Mouse (Mus musculus) hindbrain, embryonic 10.5 days (tissue): ENCODE measurements around the gene Vpreb1. TPM values are rescaled to one million over a fixed set of nuclear protein-coding genes. Genes with fewer than 3 reads are reported as not detected.
A peak's percentile ranks its signal among the peaks of the same experiment; 100 is the strongest.

Experiments used
- DNase-seq: peaks from one replicate; pipeline ENCODE4 v3.0.0-alpha.2; 2017; ENCODE audit warnings: low spot score
- H3K27ac ChIP-seq: fragments of 300-500 bp; sonication (generic); 2 replicates; pipeline ENCODE4 v1.5.1; 2016; ENCODE audit warnings: mild to moderate bottlenecking, moderate library complexity
- H3K27me3 ChIP-seq: fragments of 300-500 bp; sonication (generic); 2 replicates; pipeline ENCODE4 v1.6.1; 2016; ENCODE audit warnings: mild to moderate bottlenecking; ENCODE audit not compliant: poor library complexity, insufficient read depth, severe bottlenecking
- H3K36me3 ChIP-seq: fragments of 300-500 bp; sonication (generic); 2 replicates; pipeline ENCODE4 v1.6.1; 2016; ENCODE audit warnings: mild to moderate bottlenecking, moderate library complexity
- H3K4me1 ChIP-seq: fragments of 300-500 bp; sonication (generic); replicated peaks from 2 replicates; pipeline ENCODE4 v1.6.1; 2016; ENCODE audit warnings: mild to moderate bottlenecking
- H3K4me3 ChIP-seq: fragments of 300-500 bp; sonication (generic); 2 replicates; pipeline ENCODE4 v1.5.1; 2016; ENCODE audit warnings: mild to moderate bottlenecking, moderate library complexity
- H3K9me3 ChIP-seq: fragments of 300-500 bp; sonication (generic); 2 replicates; pipeline ENCODE4 v1.6.1; 2016; ENCODE audit warnings: mild to moderate bottlenecking, moderate library complexity
- WGBS: fragments of 180-500 bp; shearing (Covaris S2); methylation state at CpG from one replicate; pipeline ENCODE4 v1.1.7; 2016; 5-methylcytosine and 5-hydroxymethylcytosine counted together
- polyA plus RNA-seq: library from polyadenylated mRNA; unstranded; fragments of >200 nt; fragmentation: Nextera tagmentation; extraction: Ambion mirVana; gene quantifications from 2 replicates; pipeline ENCODE4 v1.2.1, GENCODE M21; 2016

Gene Vpreb1
- polyA plus RNA-seq = 1.7 and 2.0 TPM in 2 replicates

- Histone ChIP-seq H3K36me3 (peaks cover 14% of the 10 kb centered on the region), H3K27ac (peak within 1 kb of the TSS; percentile 96), H3K4me1 (peaks cover 14% of the 10 kb centered on the region), H3K9me3 (peaks cover 2% of the 10 kb centered on the region; the same call in 1 of the 2 replicates), H3K4me3 (peak within 1 kb of the TSS; percentile 88), H3K27me3 (no peaks in the 10 kb centered on the region)
- peak; percentile 96 for DNase-seq
- under 1% methylated on average over 49 of the region's 49 CpGs for WGBS
These were observed at the start of gene Vpreb1, which contains the start of gene Top3b for GRCm38 (mm10) chr16:16870617-16871331. Gene Vpreb1, minus strand, starts transcription at chr16:16870843. Gene Top3b, plus strand, starts transcription at chr16:16870736.

GRCm38 (mm10) chr16:16918441-16919117 is 47.9 kb upstream of the Vpreb1 start:
- peaks cover 97% of the 10 kb centered on the region for H3K36me3 ChIP-seq
- DNase-seq = no peak

GRCm38 (mm10) chr16:16913440-16913839 is 42.8 kb upstream of the Vpreb1 start:
- 86% methylated on average over 1 of the region's 1 CpGs for WGBS

More at GRCm38 (mm10) chr16:16918441-16919117, 47.9 kb upstream of the Vpreb1 start:
- Histone ChIP-seq H3K27me3 (no peaks in the 10 kb centered on the region), H3K4me1 (no peaks in the 10 kb centered on the region), H3K4me3 (no peak overlapping the region), H3K9me3 (no peaks in the 10 kb centered on the region), H3K27ac (no peak overlapping the region)
- WGBS = 95% methylated on average over 7 of the region's 7 CpGs

GRCm38 (mm10) chr16:16911641-16912597 is 41.3 kb upstream of the Vpreb1 start:
- Histone ChIP-seq H3K27ac (peak overlapping the region; percentile 90), H3K4me3 (no peak overlapping the region), H3K4me1 (peaks cover 13% of the 10 kb centered on the region), H3K9me3 (no peaks in the 10 kb centered on the region), H3K36me3 (peaks cover 92% of the 10 kb centered on the region), H3K27me3 (no peaks in the 10 kb centered on the region)
- WGBS = 34% methylated on average over 13 of the region's 13 CpGs
- DNase-seq = peak; percentile 87

More at GRCm38 (mm10) chr16:16913440-16913839, 42.8 kb upstream of the Vpreb1 start:
- H3K9me3 ChIP-seq = no peaks in the 10 kb centered on the region
- H3K27me3 ChIP-seq = no peaks in the 10 kb centered on the region
- no peak overlapping the region for H3K27ac ChIP-seq
- H3K36me3 ChIP-seq = peaks cover 92% of the 10 kb centered on the region
- no peak overlapping the region for H3K4me3 ChIP-seq
- peaks cover 13% of the 10 kb centered on the region for H3K4me1 ChIP-seq
- no peak for DNase-seq

- H3K4me1 ChIP-seq = peaks cover 13% of the 10 kb centered on the region
- 82% methylated on average over 6 of the region's 6 CpGs for WGBS
- H3K27ac ChIP-seq = no peak overlapping the region
- DNase-seq = no peak
- H3K27me3 ChIP-seq = no peaks in the 10 kb centered on the region
- no peaks in the 10 kb centered on the region for H3K9me3 ChIP-seq
- H3K4me3 ChIP-seq = no peak overlapping the region
- H3K36me3 ChIP-seq = peaks cover 89% of the 10 kb centered on the region
These were observed 37.2 kb upstream of the Vpreb1 start for GRCm38 (mm10) chr16:16907799-16908198.

GRCm38 (mm10) chr16:16903188-16903587 is 32.5 kb upstream of the Vpreb1 start:
- no peaks in the 10 kb centered on the region for H3K9me3 ChIP-seq
- DNase-seq = no peak
- no peaks in the 10 kb centered on the region for H3K27me3 ChIP-seq
- peaks cover 56% of the 10 kb centered on the region for H3K36me3 ChIP-seq
- WGBS = 89% methylated on average over 5 of the region's 5 CpGs
- no peak overlapping the region for H3K4me3 ChIP-seq
- no peaks in the 10 kb centered on the region for H3K4me1 ChIP-seq
- no peak overlapping the region for H3K27ac ChIP-seq

- DNase-seq = no peak
- H3K27ac ChIP-seq = no peak overlapping the region
- H3K4me3 ChIP-seq = no peak overlapping the region
- no peaks in the 10 kb centered on the region for H3K9me3 ChIP-seq
- 90% methylated on average over 4 of the region's 4 CpGs for WGBS
- no peaks in the 10 kb centered on the region for H3K27me3 ChIP-seq
- peaks cover 6% of the 10 kb centered on the region for H3K4me1 ChIP-seq
- H3K36me3 ChIP-seq = peaks cover 48% of the 10 kb centered on the region
These were observed 31.7 kb upstream of the Vpreb1 start for GRCm38 (mm10) chr16:16902329-16902728.

GRCm38 (mm10) chr16:16897056-16897584 is 26.5 kb upstream of the Vpreb1 start:
- H3K4me3 ChIP-seq = peak overlapping the region; percentile 76
- H3K9me3 ChIP-seq = no peaks in the 10 kb centered on the region
- no peaks in the 10 kb centered on the region for H3K27me3 ChIP-seq
- peaks cover 33% of the 10 kb centered on the region for H3K36me3 ChIP-seq
- 31% methylated on average over 10 of the region's 10 CpGs for WGBS
- H3K27ac ChIP-seq = peak overlapping the region; percentile 87
- peaks cover 19% of the 10 kb centered on the region for H3K4me1 ChIP-seq
- no peak for DNase-seq

- Histone ChIP-seq H3K9me3 (no peaks in the 10 kb centered on the region), H3K27ac (peak within 1 kb of the TSS; percentile 87), H3K36me3 (peaks cover 39% of the 10 kb centered on the region), H3K4me1 (peaks cover 19% of the 10 kb centered on the region), H3K4me3 (peak within 1 kb of the TSS; percentile 76), H3K27me3 (no peaks in the 10 kb centered on the region)
- peak; percentile 94 for DNase-seq
- WGBS = under 1% methylated on average over 29 of the region's 29 CpGs
These were observed 25.9 kb upstream of the Vpreb1 start, which contains the start of gene Ppm1f for GRCm38 (mm10) chr16:16896382-16897055. Gene Ppm1f, plus strand, starts transcription at chr16:16896469.

GRCm38 (mm10) chr16:16896015-16896381 is 25.4 kb upstream of the Vpreb1 start:
- peak overlapping the region; percentile 76 for H3K4me3 ChIP-seq

GRCm38 (mm10) chr16:16892366-16892765 is 21.7 kb upstream of the Vpreb1 start:
- peaks cover 13% of the 10 kb centered on the region for H3K4me1 ChIP-seq
- WGBS = 93% methylated on average over 7 of the region's 7 CpGs
- peaks cover 74% of the 10 kb centered on the region for H3K36me3 ChIP-seq
- H3K9me3 ChIP-seq = no peaks in the 10 kb centered on the region
- H3K4me3 ChIP-seq = no peak overlapping the region
- no peaks in the 10 kb centered on the region for H3K27me3 ChIP-seq
- DNase-seq = no peak
- no peak overlapping the region for H3K27ac ChIP-seq

More at GRCm38 (mm10) chr16:16896015-16896381, 25.4 kb upstream of the Vpreb1 start:
- DNase-seq = no peak
- Histone ChIP-seq H3K27ac (peak overlapping the region; percentile 87), H3K4me1 (peaks cover 19% of the 10 kb centered on the region), H3K27me3 (no peaks in the 10 kb centered on the region), H3K9me3 (no peaks in the 10 kb centered on the region), H3K36me3 (peaks cover 43% of the 10 kb centered on the region)
- WGBS = 27% methylated on average over 4 of the region's 4 CpGs
